In the genomic region with DNA sequence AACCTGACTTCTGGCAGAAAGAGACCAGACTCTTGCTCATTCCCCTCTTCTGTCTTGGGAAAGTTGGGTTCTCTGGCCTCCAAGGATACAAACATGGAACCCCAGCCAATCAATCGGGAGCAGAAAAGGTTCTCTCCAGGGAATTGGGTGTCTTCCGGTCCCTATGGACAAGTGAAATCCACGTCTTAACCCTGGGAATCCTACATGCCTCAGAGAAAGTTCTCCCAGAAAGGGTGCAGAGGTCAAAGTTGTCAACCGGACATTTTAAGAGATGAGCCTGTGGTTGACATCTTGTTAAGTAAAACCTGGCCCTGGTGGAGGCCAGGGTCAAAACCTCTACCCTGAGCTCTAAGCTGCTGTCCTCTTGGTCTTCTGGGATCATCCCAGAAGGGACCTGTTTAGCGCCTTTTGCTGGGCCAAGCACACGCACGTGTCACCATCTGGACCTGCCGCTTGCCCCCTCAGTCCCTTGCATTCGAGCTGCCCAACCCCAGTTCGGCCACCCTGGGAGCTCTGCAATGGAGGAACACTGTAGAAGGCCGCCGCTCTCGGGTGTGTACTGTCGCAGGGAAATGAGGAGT, we compare ENCODE assay signal across 9 mouse cellular contexts. TPM values are rescaled to one million over a fixed set of nuclear protein-coding genes. Genes with fewer than 3 reads are reported as not detected.
DNase-seq lines count a peak whose midpoint lies in the region; ATAC-seq and TF ChIP-seq lines count a peak whose summit lies in the region.
"Had no signal": no experiment of that assay in that cellular context is flagged by ENCODE, and none has a peak within 500 bp of the region (broad histone marks: within the 10 kb centered on the region; RNA-seq: fewer than 3 reads in every experiment).

No protein-coding gene starts in this region.

- no peaks in the 10 kb centered on the region for H3K36me3 ChIP-seq in kidney, embryonic 16.5 days (ENCODE audit: insufficient read depth, low read length)
- no peaks in the 10 kb centered on the region for H3K36me3 ChIP-seq in limb, embryonic 14.5 days (ENCODE audit: control insufficient read depth, insufficient read depth, low read length)
- no peaks in the 10 kb centered on the region for H3K36me3 ChIP-seq in small intestine, adult 2 months (ENCODE audit: control insufficient read depth, insufficient read depth, low read length)

- TF ChIP-seq POLR2A in embryonic fibroblast, embryonic 13.5 days (IDR thresholded peaks at IDR 0.05; ENCODE audit: low read depth, low read length) = no peak
- TF ChIP-seq POLR2A in limb, embryonic 14.5 days (IDR thresholded peaks at IDR 0.05; ENCODE audit: borderline replicate concordance, extremely low read depth, insufficient read depth, insufficient read length) = no peak
- TF ChIP-seq POLR2A in small intestine, adult 2 months (IDR thresholded peaks at IDR 0.05; ENCODE audit: low read depth, low read length) = no peak

- peak overlapping the region; percentile 69 for H3K4me3 ChIP-seq in kidney, embryonic 16.5 days (ENCODE audit: low read length)
- peak overlapping the region; percentile 53 for H3K4me3 ChIP-seq in embryonic fibroblast, embryonic 13.5 days (ENCODE audit: insufficient read depth, low read length)
- peak overlapping the region; percentile 67 for H3K4me3 ChIP-seq in limb, embryonic 14.5 days (replicated peaks; ENCODE audit: low read length)
- peak overlapping the region; percentile 64 for H3K4me3 ChIP-seq in small intestine, adult 2 months (ENCODE audit: low read depth, low read length)

- H3K27ac ChIP-seq in kidney, embryonic 16.5 days (ENCODE audit: low read length) = no peak overlapping the region
- H3K27ac ChIP-seq in embryonic fibroblast, embryonic 13.5 days (ENCODE audit: insufficient read depth, low read length) = no peak overlapping the region
- H3K27ac ChIP-seq in limb, embryonic 14.5 days (replicated peaks; ENCODE audit: low read depth, low read length) = no peak overlapping the region
- H3K27ac ChIP-seq in small intestine, adult 2 months (ENCODE audit: insufficient read depth, low read depth, low read length) = no peak overlapping the region
- H3K27ac ChIP-seq: macrophage had no signal

- ATAC-seq in kidney, embryonic 16.5 days (ENCODE audit: low FRiP score, low TSS enrichment) = no peak
- no peak for ATAC-seq in limb, embryonic 14.5 days (ENCODE audit: low FRiP score, low read depth)

- peaks cover 79% of the 10 kb centered on the region for H3K27me3 ChIP-seq in kidney, embryonic 16.5 days (ENCODE audit: insufficient read depth, low read length)
- peaks cover 61% of the 10 kb centered on the region for H3K27me3 ChIP-seq in limb, embryonic 14.5 days (ENCODE audit: control insufficient read depth, insufficient read depth, low read length)
- peaks cover 30% of the 10 kb centered on the region for H3K27me3 ChIP-seq in small intestine, adult 2 months (ENCODE audit: control insufficient read depth, insufficient read depth, low read length)

- H3K4me2 ChIP-seq in kidney, embryonic 16.5 days (replicated peaks; ENCODE audit: low read depth, low read length) = peak overlapping the region; percentile 99
- peak overlapping the region; percentile 86 for H3K4me2 ChIP-seq in limb, embryonic 14.5 days (replicated peaks; ENCODE audit: low read depth, low read length, severe bottlenecking)

- no peak for TF ChIP-seq CTCF in embryonic fibroblast, embryonic 13.5 days (IDR thresholded peaks at IDR 0.05; ENCODE audit: borderline replicate concordance, insufficient read depth, low read length)
- TF ChIP-seq CTCF in small intestine, adult 2 months (IDR thresholded peaks at IDR 0.05; ENCODE audit: extremely low read depth, insufficient read length, insufficient replicate concordance, low read depth, low read length) = no peak

- no peaks in the 10 kb centered on the region for H3K9me3 ChIP-seq in kidney, embryonic 16.5 days (ENCODE audit: low read length)
- no peaks in the 10 kb centered on the region for H3K9me3 ChIP-seq in limb, embryonic 14.5 days (ENCODE audit: control insufficient read depth, low read length)

- H3K9ac ChIP-seq in kidney, embryonic 16.5 days (replicated peaks; ENCODE audit: low read length) = no peak overlapping the region
- 0 out of 2 replicates have a peak overlapping the region, but pooled peaks have one; percentile 63 for H3K9ac ChIP-seq in limb, embryonic 14.5 days (ENCODE audit: low read depth, low read length, severe bottlenecking)

- DNase-seq in kidney, adult 11 months = no peak
- no peak for DNase-seq in limb, embryonic 14.5 days (ENCODE audit: low spot score)
- DNase-seq in urinary bladder, postnatal 25 days (ENCODE audit: low spot score) = no peak
- no peak for DNase-seq in adipocyte (ENCODE audit: low spot score)
- no peak for DNase-seq in cerebellum, adult 11 months

- WGBS in kidney, embryonic 16.5 days = 17% methylated on average over 14 of the region's 14 CpGs
- 15% methylated on average over 12 of the region's 14 CpGs for WGBS in limb, embryonic 14.5 days
- WGBS in small intestine, adult 2 months = 20% methylated on average over 14 of the region's 14 CpGs

- peaks cover 20% of the 10 kb centered on the region for H3K4me1 ChIP-seq in kidney, embryonic 16.5 days (ENCODE audit: insufficient read depth, low read length)
- H3K4me1 ChIP-seq in embryonic fibroblast, embryonic 13.5 days (ENCODE audit: control insufficient read depth, insufficient read depth, low read length) = no peaks in the 10 kb centered on the region; the same call in 1 of the 2 replicates
- peaks cover 4% of the 10 kb centered on the region; the same call in 1 of the 2 replicates for H3K4me1 ChIP-seq in limb, embryonic 14.5 days (ENCODE audit: control insufficient read depth, insufficient read depth, low read length)
- H3K4me1 ChIP-seq in small intestine, adult 2 months (ENCODE audit: control insufficient read depth, insufficient read depth, insufficient read length, low read length) = peaks cover 2% of the 10 kb centered on the region; the same call in 1 of the 2 replicates

RNA-seq across cellular contexts. Expression of a gene that starts 1.9 kb away (rescaled TPM):
- 6.7 and 7.5 TPM in 2 replicates for polyA plus RNA-seq in kidney, embryonic 16.5 days (2015; fragmentation: Nextera tagmentation; extraction: Ambion mirVana)
- 6.2 and 6.5 TPM in 2 replicates for polyA plus RNA-seq in embryonic fibroblast, embryonic 13.5 days (2011; ENCODE audit: insufficient read length, low read depth, missing spikeins)
- polyA plus RNA-seq in limb, embryonic 14.5 days (2012; rRNA removed) = 22.9 and 25.3 TPM in 2 replicates
- polyA plus RNA-seq in limb, embryonic 14.5 days (2014; fragmentation: Nextera tagmentation; extraction: Ambion mirVana) = 22.4 TPM in 2 replicates
- polyA plus RNA-seq in small intestine, adult 2 months (2012; rRNA removed) = 1.8 and 2.5 TPM in 2 replicates
